Mouse (Mus musculus): ENCODE measurements around the gene Dock4. TPM values are rescaled to one million over a fixed set of nuclear protein-coding genes. Genes with fewer than 3 reads are reported as not detected.

The Dock4 gene
- total and polyA plus RNA-seq, 3 experiments: 0.26 to 0.67 (median 0.38) TPM

GRCm38 (mm10) chr12:40788621-40789111 is 342.9 kb downstream of the Dock4 start:
- H3K4me2 ChIP-seq (ENCODE audit: insufficient read depth, low read depth, poor library complexity, severe bottlenecking): no peak overlapping the region
- H3K9ac ChIP-seq (ENCODE audit: insufficient read depth, low read depth): no peak overlapping the region
- no peaks in the 10 kb centered on the region for H3K79me2 ChIP-seq (replicated peaks; ENCODE audit: control insufficient read depth, extremely low read depth, insufficient read depth, poor library complexity, severe bottlenecking)
- no peaks in the 10 kb centered on the region for H3K36me3 ChIP-seq (replicated peaks in 1 of 2; ENCODE audit: control insufficient read depth in 1 of 2, insufficient read depth in 1 of 2, low read length in 1 of 2)
- TF ChIP-seq SIN3A (IDR thresholded peaks at IDR 0.05; ENCODE audit: low read length) (no peak), HCFC1 (IDR thresholded peaks at IDR 0.05; ENCODE audit: low read depth, low read length) (no peak), POLR2AphosphoS2 (IDR thresholded peaks at IDR 0.05; ENCODE audit: low read depth, low read length) (no peak), ZC3H11A (IDR thresholded peaks at IDR 0.05; ENCODE audit: low read depth, low read length) (no peak), BHLHE40 (IDR thresholded peaks at IDR 0.05; ENCODE audit: low read depth, low read length) (no peak), USF1 (IDR thresholded peaks at IDR 0.05; ENCODE audit: low read depth, low read length) (no peak), MAX (IDR thresholded peaks at IDR 0.05; ENCODE audit: low read length) (no peak)
- H3K27ac ChIP-seq (ENCODE audit: insufficient read depth, low read depth): no peak overlapping the region
- H3K27me3 ChIP-seq (replicated peaks): no peaks in the 10 kb centered on the region
- no peaks in the 10 kb centered on the region for H3K9me3 ChIP-seq (replicated peaks; ENCODE audit: low read length)
- in situ Hi-C loops (cut with MboI; ENCODE audit: low pct_ligation_motif_present, low pct_unique_long_range_greater_than_20kb, low sequenced_read_pairs): no loop called here
- no peak overlapping the region for H3K4me3 ChIP-seq (replicated peaks in 1 of 3; ENCODE audit: low read depth in 2 of 3, low read length in 2 of 3, poor library complexity in 1 of 3)
- no peak for DNase-seq (ENCODE audit: extremely low read depth)
- dilution Hi-C loops (cut with MboI; ENCODE audit: extremely low pct_ligation_motif_present, extremely low pct_unique_long_range_greater_than_20kb, low sequenced_read_pairs): no loop called here
- peaks cover 0 to 30% of the 10 kb centered on the region in 2 experiments; a peak in 3 of 4 replicates for H3K4me1 ChIP-seq (ENCODE audit: control insufficient read depth in 1 of 2, insufficient read depth in 2 of 2)

DNA sequence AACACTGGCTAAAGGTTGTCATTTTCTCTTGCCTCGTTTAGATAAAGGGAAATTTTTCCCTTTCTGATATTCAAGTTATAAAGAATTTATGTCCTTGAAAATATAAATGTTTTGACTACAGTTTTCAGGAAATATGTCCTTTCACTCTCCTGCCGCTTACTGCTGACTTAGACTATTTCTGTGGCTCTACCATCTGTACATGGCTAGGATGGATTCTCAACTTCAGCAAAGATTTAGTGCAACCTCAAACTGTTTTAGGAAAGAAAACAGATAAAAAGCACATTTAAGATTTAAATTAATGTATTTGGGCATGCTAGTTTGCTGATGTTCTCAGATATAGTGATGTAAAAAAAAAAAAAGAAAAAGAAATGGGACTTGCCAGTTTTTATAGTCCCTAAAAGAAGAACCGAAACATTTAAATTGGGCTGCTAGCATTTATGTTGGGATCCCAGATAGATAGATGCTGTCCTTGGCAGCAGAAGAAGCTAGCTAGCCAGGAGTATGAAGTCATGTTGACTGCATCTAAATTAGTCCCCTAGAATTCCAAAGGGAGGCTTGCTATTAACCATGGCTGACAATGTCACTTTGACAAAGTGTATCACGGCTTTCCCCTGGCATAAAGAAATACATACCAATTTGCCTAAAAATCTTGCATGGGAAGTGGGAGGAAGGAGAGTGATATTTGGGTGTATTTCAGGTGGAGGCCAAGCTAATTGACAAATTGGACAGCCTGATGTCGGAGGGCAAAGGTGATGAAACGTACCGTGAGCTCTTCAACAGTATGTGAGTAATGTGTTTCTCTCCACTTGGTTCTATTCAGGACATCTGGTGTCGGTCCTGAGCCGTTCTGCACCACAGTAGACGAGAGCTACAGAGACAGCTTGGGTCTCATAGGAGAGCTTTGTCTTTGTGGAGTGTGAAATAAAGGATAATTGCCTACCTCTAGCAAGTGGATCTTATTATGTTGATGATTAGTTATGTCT is 343.9 kb downstream of the Dock4 start:
- no peak for TF ChIP-seq BHLHE40 (IDR thresholded peaks at IDR 0.05; ENCODE audit: low read depth, low read length)
- peak; percentile 60 for TF ChIP-seq IRF4 (IDR thresholded peaks at IDR 0.05; ENCODE audit: low read depth, low read length)
- 0 out of 2 replicates have a peak, but pooled peaks have one; percentile 19 for TF ChIP-seq EP300 (IDR thresholded peaks at IDR 0.05; ENCODE audit: low read length)
- TF ChIP-seq ZNF384 (IDR thresholded peaks at IDR 0.05; ENCODE audit: low read depth, low read length): peak; percentile 78
- no peak overlapping the region for H3K9ac ChIP-seq (ENCODE audit: insufficient read depth, low read depth)
- no peak overlapping the region for H3K4me3 ChIP-seq (replicated peaks in 1 of 3; ENCODE audit: low read depth in 2 of 3, low read length in 2 of 3, poor library complexity in 1 of 3)
- no peaks in the 10 kb centered on the region for H3K79me2 ChIP-seq (replicated peaks; ENCODE audit: control insufficient read depth, extremely low read depth, insufficient read depth, poor library complexity, severe bottlenecking)
- no peaks in the 10 kb centered on the region for H3K9me3 ChIP-seq (replicated peaks; ENCODE audit: low read length)
- H3K4me1 ChIP-seq (ENCODE audit: control insufficient read depth in 1 of 2, insufficient read depth in 2 of 2): peaks cover 0 to 30% of the 10 kb centered on the region in 2 experiments; a peak in 3 of 4 replicates
- in situ Hi-C loops (cut with MboI; ENCODE audit: low pct_ligation_motif_present, low pct_unique_long_range_greater_than_20kb, low sequenced_read_pairs) (no loop called here), dilution Hi-C loops (cut with MboI; ENCODE audit: extremely low pct_ligation_motif_present, extremely low pct_unique_long_range_greater_than_20kb, low sequenced_read_pairs) (no loop called here)
- no peak for DNase-seq (ENCODE audit: extremely low read depth)
- H3K36me3 ChIP-seq (replicated peaks in 1 of 2; ENCODE audit: control insufficient read depth in 1 of 2, insufficient read depth in 1 of 2, low read length in 1 of 2): no peaks in the 10 kb centered on the region
- H3K27me3 ChIP-seq (replicated peaks): no peaks in the 10 kb centered on the region
- no peak overlapping the region for H3K4me2 ChIP-seq (ENCODE audit: insufficient read depth, low read depth, poor library complexity, severe bottlenecking)
- H3K27ac ChIP-seq (ENCODE audit: insufficient read depth, low read depth): no peak overlapping the region

DNA sequence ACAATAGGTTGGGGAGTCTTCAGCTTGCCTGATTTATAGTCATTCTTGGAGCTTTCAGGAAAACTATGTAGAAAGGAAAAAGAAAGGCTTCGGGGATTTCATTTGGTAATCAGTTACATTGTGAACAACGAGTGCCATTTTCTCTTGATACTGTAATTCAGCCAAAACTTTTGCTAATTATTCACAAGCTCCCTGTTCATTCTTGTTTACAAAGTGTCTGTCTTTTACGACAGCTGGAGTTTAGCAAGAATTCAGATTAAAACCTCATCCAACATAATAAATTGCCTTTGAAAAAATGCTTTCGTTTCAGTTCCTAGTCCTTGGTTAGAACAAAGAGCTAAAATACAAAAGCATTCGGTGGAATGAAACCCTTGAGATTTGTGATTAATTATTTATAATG is 345.5 kb downstream of the Dock4 start:
- H3K27ac ChIP-seq (ENCODE audit: insufficient read depth, low read depth): no peak overlapping the region
- dilution Hi-C loops (cut with MboI; ENCODE audit: extremely low pct_ligation_motif_present, extremely low pct_unique_long_range_greater_than_20kb, low sequenced_read_pairs): no loop called here

More for the DNA sequence above, 345.5 kb downstream of the Dock4 start:
- no peaks in the 10 kb centered on the region for H3K36me3 ChIP-seq (replicated peaks in 1 of 2; ENCODE audit: control insufficient read depth in 1 of 2, insufficient read depth in 1 of 2, low read length in 1 of 2)
- no peaks in the 10 kb centered on the region for H3K79me2 ChIP-seq (replicated peaks; ENCODE audit: control insufficient read depth, extremely low read depth, insufficient read depth, poor library complexity, severe bottlenecking)
- in situ Hi-C loops (cut with MboI; ENCODE audit: low pct_ligation_motif_present, low pct_unique_long_range_greater_than_20kb, low sequenced_read_pairs): no loop called here
- TF ChIP-seq TBP (conservative IDR thresholded peaks at IDR 0.05; ENCODE audit: low read depth, low read length): no peak
- no peak for TF ChIP-seq USF1 (IDR thresholded peaks at IDR 0.05; ENCODE audit: low read depth, low read length)
- TF ChIP-seq MAZ (IDR thresholded peaks at IDR 0.05; ENCODE audit: low read depth, low read length): no peak
- no peak for TF ChIP-seq RAD21 (IDR thresholded peaks at IDR 0.05; ENCODE audit: low read depth, low read length)
- no peak for TF ChIP-seq CHD1 (IDR thresholded peaks at IDR 0.05; ENCODE audit: low read depth, low read length)
- TF ChIP-seq ZMIZ1 (IDR thresholded peaks at IDR 0.05; ENCODE audit: low read depth, low read length): no peak
- no peak for TF ChIP-seq ZNF384 (IDR thresholded peaks at IDR 0.05; ENCODE audit: low read depth, low read length)
- TF ChIP-seq MXI1 (IDR thresholded peaks at IDR 0.05; ENCODE audit: low read depth, low read length): no peak
- TF ChIP-seq PAX5 (IDR thresholded peaks at IDR 0.05; ENCODE audit: low read length): no peak
- TF ChIP-seq HCFC1 (IDR thresholded peaks at IDR 0.05; ENCODE audit: low read depth, low read length): no peak
- TF ChIP-seq ELF1 (IDR thresholded peaks at IDR 0.05; ENCODE audit: low read depth, low read length): no peak
- TF ChIP-seq ETS1 (conservative IDR thresholded peaks at IDR 0.05; ENCODE audit: low read depth, low read length): no peak
- no peak overlapping the region for H3K9ac ChIP-seq (ENCODE audit: insufficient read depth, low read depth)
- H3K27me3 ChIP-seq (replicated peaks): no peaks in the 10 kb centered on the region
- no peaks in the 10 kb centered on the region for H3K9me3 ChIP-seq (replicated peaks; ENCODE audit: low read length)
- H3K4me1 ChIP-seq (ENCODE audit: control insufficient read depth in 1 of 2, insufficient read depth in 2 of 2): peaks cover 0 to 30% of the 10 kb centered on the region in 2 experiments; a peak in 3 of 4 replicates
- no peak for DNase-seq (ENCODE audit: extremely low read depth)
- H3K4me2 ChIP-seq (ENCODE audit: insufficient read depth, low read depth, poor library complexity, severe bottlenecking): no peak overlapping the region
- no peak overlapping the region for H3K4me3 ChIP-seq (replicated peaks in 1 of 3; ENCODE audit: low read depth in 2 of 3, low read length in 2 of 3, poor library complexity in 1 of 3)

All from CH12.LX (cell line).